In the genomic region with DNA sequence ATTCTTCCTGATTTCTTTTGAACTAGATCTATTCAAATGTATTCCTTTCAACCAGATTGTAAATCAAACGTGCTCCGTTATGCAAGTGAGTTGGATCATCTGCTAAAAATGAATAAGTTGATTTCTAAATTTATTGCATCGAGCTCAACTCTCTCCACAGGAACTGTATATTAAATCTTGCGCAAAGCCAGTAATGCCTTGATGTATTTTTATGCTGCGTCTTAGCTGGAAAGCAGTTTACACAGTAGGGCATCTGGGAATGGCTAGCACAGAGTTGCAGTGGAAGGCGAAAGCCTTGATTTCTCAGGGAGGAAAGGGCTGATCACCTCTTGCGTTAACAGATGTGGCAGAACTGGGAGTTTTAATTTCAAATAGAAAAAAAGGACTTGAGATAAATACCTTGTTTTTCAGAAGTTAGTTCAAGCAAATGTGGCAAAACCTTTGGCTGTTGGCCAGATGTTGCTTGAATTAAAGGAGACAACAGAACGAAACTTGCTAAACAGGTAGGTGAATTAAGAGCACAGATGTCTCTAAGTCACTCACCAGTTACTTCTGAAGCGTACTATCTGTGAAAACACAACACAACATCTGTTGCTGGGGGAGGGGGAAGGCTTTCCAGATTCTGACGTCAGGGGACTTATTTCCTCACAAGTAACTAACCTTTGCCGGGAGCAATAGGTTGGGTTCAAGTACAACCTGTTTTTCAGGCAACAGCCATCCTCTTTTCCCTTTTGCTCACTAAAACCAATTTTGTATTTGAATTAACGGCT, we compare ENCODE assay signal across 8 mouse cellular contexts. TPM values are rescaled to one million over a fixed set of nuclear protein-coding genes. Genes with fewer than 3 reads are reported as not detected.
DNase-seq lines count a peak whose midpoint lies in the region; ATAC-seq and TF ChIP-seq lines count a peak whose summit lies in the region.

No protein-coding gene starts in this region.

- H3K4me2 ChIP-seq in heart, embryonic 16.5 days (ENCODE audit: low read depth, low read length): peak overlapping the region; percentile 84
- H3K4me2 ChIP-seq in intestine, postnatal 0 days (replicated peaks; ENCODE audit: low read depth): peak overlapping the region; percentile 86

- no peak for DNase-seq in heart, adult 9 months (ENCODE audit: low spot score in 2 of 2)
- DNase-seq in G1E (ENCODE audit: low spot score): peak; percentile 27
- DNase-seq in thymus, postnatal 4 days: peak; percentile 64
- DNase-seq in urinary bladder, postnatal 14 days (ENCODE audit: low spot score): no peak

- H3K27me3 ChIP-seq in heart, embryonic 16.5 days (ENCODE audit: control insufficient read depth, insufficient read depth, low read length): no peaks in the 10 kb centered on the region
- H3K27me3 ChIP-seq in G1E (ENCODE audit: insufficient read depth, low read length): peaks cover 16% of the 10 kb centered on the region
- no peaks in the 10 kb centered on the region for H3K27me3 ChIP-seq in intestine, postnatal 0 days (replicated peaks; ENCODE audit: control insufficient read depth, insufficient read depth, low read length)

- no peak for TF ChIP-seq CTCF in G1E (IDR thresholded peaks at IDR 0.05; ENCODE audit: low read depth, low read length)
- no peak for TF ChIP-seq CTCF in intestine, postnatal 0 days (IDR thresholded peaks at IDR 0.05; ENCODE audit: low read depth)

- WGBS in heart, embryonic 16.5 days: 43% methylated on average over 12 of the region's 12 CpGs
- 42% methylated on average over 12 of the region's 12 CpGs for WGBS in intestine, postnatal 0 days

- no peak for ATAC-seq in heart, embryonic 16.5 days (replicated peaks; ENCODE audit: extremely low read depth, insufficient read depth, low FRiP score)
- peak; percentile 52 for ATAC-seq in G1E (ENCODE audit: extremely low read depth, insufficient number of reproducible peaks, low FRiP score, poor library complexity, severe bottlenecking)
- peak; percentile 32 for ATAC-seq in erythroblast, adult 5-6 weeks (replicated peaks; ENCODE audit: low FRiP score, poor library complexity, severe bottlenecking)
- ATAC-seq in intestine, postnatal 0 days: peak; percentile 41; the same call in 1 of the 2 replicates
- peak; percentile 63 for ATAC-seq in megakaryocyte progenitor cell, adult 5-6 weeks (replicated peaks; ENCODE audit: poor library complexity)

- no peaks in the 10 kb centered on the region for H3K36me3 ChIP-seq in heart, embryonic 16.5 days (ENCODE audit: control insufficient read depth, insufficient read depth)
- H3K36me3 ChIP-seq in G1E (replicated peaks): peaks cover 16% of the 10 kb centered on the region
- H3K36me3 ChIP-seq in intestine, postnatal 0 days (ENCODE audit: control insufficient read depth, insufficient read depth): no peaks in the 10 kb centered on the region

- peaks cover 20% of the 10 kb centered on the region for H3K4me1 ChIP-seq in heart, embryonic 16.5 days (ENCODE audit: control insufficient read depth, insufficient read depth, low read length)
- H3K4me1 ChIP-seq in G1E (ENCODE audit: insufficient read depth, low read depth, low read length): peaks cover 44% of the 10 kb centered on the region
- no peaks in the 10 kb centered on the region; the same call in 1 of the 2 replicates for H3K4me1 ChIP-seq in intestine, postnatal 0 days (replicated peaks; ENCODE audit: control insufficient read depth, insufficient read depth, low read length)

- H3K4me3 ChIP-seq in heart, embryonic 16.5 days (ENCODE audit: low read length): peak overlapping the region; percentile 89
- H3K4me3 ChIP-seq in G1E (ENCODE audit: low read depth, low read length): peak overlapping the region; percentile 92
- peak overlapping the region; percentile 91 for H3K4me3 ChIP-seq in intestine, postnatal 0 days (ENCODE audit: low read depth, low read length)

- peak overlapping the region; percentile 80 for H3K9ac ChIP-seq in heart, embryonic 16.5 days (ENCODE audit: low read length)
- peak overlapping the region; percentile 81 for H3K9ac ChIP-seq in intestine, postnatal 0 days (ENCODE audit: low read depth, low read length)

- no peaks in the 10 kb centered on the region for H3K9me3 ChIP-seq in heart, embryonic 16.5 days (replicated peaks; ENCODE audit: control insufficient read depth, low read length)
- no peaks in the 10 kb centered on the region for H3K9me3 ChIP-seq in G1E (replicated peaks)
- no peaks in the 10 kb centered on the region for H3K9me3 ChIP-seq in intestine, postnatal 0 days (ENCODE audit: control insufficient read depth)

- peak overlapping the region; percentile 91 for H3K27ac ChIP-seq in heart, embryonic 16.5 days (ENCODE audit: low read length)
- H3K27ac ChIP-seq in intestine, postnatal 0 days (ENCODE audit: low read depth, low read length): peak overlapping the region; percentile 91; the same call in 1 of the 2 replicates

RNA-seq across cellular contexts. Expression of gene Smim13, which starts 0.7 kb away (rescaled TPM):
- polyA plus RNA-seq in heart, embryonic 16.5 days (2015; fragmentation: Nextera tagmentation; extraction: Ambion mirVana): 10.1 and 10.4 TPM in 2 replicates
- total RNA-seq in G1E (2014; fragmentation: Nextera tagmentation): 18.6 and 22.4 TPM in 2 replicates
- 12.6 and 14.4 TPM in 2 replicates for total RNA-seq in G1E (2017)
- polyA plus RNA-seq in G1E (2012): 2.4 and 2.6 TPM in 2 replicates
- 3.1 and 5.6 TPM in 2 replicates for total RNA-seq in erythroblast, adult 5-6 weeks (2015; ENCODE audit: low replicate concordance)
- total RNA-seq in erythroblast, adult 5-6 weeks (2017; ENCODE audit: low replicate concordance): 3.8 and 4.5 TPM in 2 replicates
- 4.8 and 5.3 TPM in 2 replicates for polyA plus RNA-seq in intestine, postnatal 0 days (2015; fragmentation: Nextera tagmentation; extraction: Ambion mirVana)
- 16.0 and 18.7 TPM in 2 replicates for total RNA-seq in megakaryocyte progenitor cell, adult 5-6 weeks (2015)
- 11.9 and 12.8 TPM in 2 replicates for total RNA-seq in megakaryocyte progenitor cell, adult 5-6 weeks (2017)

RNA-seq across cellular contexts. Expression of gene Gm17364, which starts 24.8 kb away (rescaled TPM):
- polyA plus RNA-seq in heart, embryonic 16.5 days (2015; fragmentation: Nextera tagmentation; extraction: Ambion mirVana): not detected in 2 replicates
- total RNA-seq in G1E (2014; fragmentation: Nextera tagmentation) (not detected in 2 replicates), G1E (2017) (not detected in 2 replicates)
- polyA plus RNA-seq in G1E (2012): not detected in 2 replicates
- total RNA-seq in erythroblast, adult 5-6 weeks (2015; ENCODE audit: low replicate concordance): not detected in 2 replicates
- total RNA-seq in erythroblast, adult 5-6 weeks (2017; ENCODE audit: low replicate concordance): not detected in 2 replicates
- polyA plus RNA-seq in intestine, postnatal 0 days (2015; fragmentation: Nextera tagmentation; extraction: Ambion mirVana): not detected in 2 replicates
- total RNA-seq in megakaryocyte progenitor cell, adult 5-6 weeks (2015): not detected in 2 replicates
- not detected in 2 replicates for total RNA-seq in megakaryocyte progenitor cell, adult 5-6 weeks (2017)

RNA-seq across cellular contexts. Expression of gene Elovl2, which starts 28.7 kb away (rescaled TPM):
- 0.45 and 0.56 TPM in 2 replicates for polyA plus RNA-seq in heart, embryonic 16.5 days (2015; fragmentation: Nextera tagmentation; extraction: Ambion mirVana)
- total RNA-seq in G1E (2014; fragmentation: Nextera tagmentation) (not detected in 2 replicates), G1E (2017) (0.05 TPM in 1 of 2 replicates, not detected in the other)
- polyA plus RNA-seq in G1E (2012): not detected in 2 replicates
- not detected in 2 replicates for total RNA-seq in erythroblast, adult 5-6 weeks (2015; ENCODE audit: low replicate concordance)
- not detected in 2 replicates for total RNA-seq in erythroblast, adult 5-6 weeks (2017; ENCODE audit: low replicate concordance)
- 5.6 and 6.5 TPM in 2 replicates for polyA plus RNA-seq in intestine, postnatal 0 days (2015; fragmentation: Nextera tagmentation; extraction: Ambion mirVana)
- total RNA-seq in megakaryocyte progenitor cell, adult 5-6 weeks (2015): 0.07 TPM in 1 of 2 replicates, not detected in the other
- 0.14 TPM in 1 of 2 replicates, not detected in the other for total RNA-seq in megakaryocyte progenitor cell, adult 5-6 weeks (2017)

Comparison
In these comparisons a context has a peak if more than half of its experiments do, and no peak if none do; other contexts are left out.
1. DNase-seq: peak in G1E (single experiment) and thymus, postnatal 4 days (single experiment); none in heart, adult 9 months (0 of 2) and urinary bladder, postnatal 14 days (single experiment).
2. Peak in every context shown above with its lines, with median percentiles within 50 percentile points of each other: H3K4me3 ChIP-seq.